Mouse (Mus musculus) forebrain, embryonic 12.5 days (tissue): ENCODE measurements around the gene Gm9736. TPM values are rescaled to one million over a fixed set of nuclear protein-coding genes. Genes with fewer than 3 reads are reported as not detected.
"Not testable (repeated sequence)": the region's sequence is repeated elsewhere in the genome, so short reads cannot be mapped to it uniquely, and the experiment has no call there.

ENCODE experiments used
- ATAC-seq: fragments of 200-750 bp; cut with Nextera tagmentation; 2 replicates; pipeline ENCODE4 v1.8.0; 2017; ENCODE audit warnings: moderate TSS enrichment; ENCODE audit not compliant: low FRiP score
- H3K27ac ChIP-seq: fragments of 300-500 bp; sonication (generic); 2 replicates; pipeline ENCODE4 v1.5.1; 2016; ENCODE audit warnings: mild to moderate bottlenecking
- H3K27me3 ChIP-seq: fragments of 300-500 bp; sonication (generic); 2 replicates; pipeline ENCODE4 v1.6.1; 2016; ENCODE audit warnings: mild to moderate bottlenecking
- H3K36me3 ChIP-seq: fragments of 300-500 bp; sonication (generic); replicated peaks from 2 replicates; pipeline ENCODE4 v1.6.1; 2016; ENCODE audit warnings: mild to moderate bottlenecking
- H3K4me1 ChIP-seq: fragments of 300-500 bp; sonication (generic); 2 replicates; pipeline ENCODE4 v1.6.1; 2016
- H3K4me2 ChIP-seq: fragments of 300-500 bp; sonication (generic); 2 replicates; pipeline ENCODE4 v1.6.1; 2016; ENCODE audit warnings: mild to moderate bottlenecking, moderate library complexity
- H3K4me3 ChIP-seq: fragments of 300-500 bp; sonication (generic); replicated peaks from 2 replicates; pipeline ENCODE4 v1.5.1; 2016; ENCODE audit warnings: mild to moderate bottlenecking
- H3K9ac ChIP-seq: fragments of 300-500 bp; sonication (generic); 2 replicates; pipeline ENCODE4 v1.6.1; 2016; ENCODE audit warnings: mild to moderate bottlenecking
- H3K9me3 ChIP-seq: fragments of 300-500 bp; sonication (generic); 2 replicates; pipeline ENCODE4 v1.6.1; 2016
- WGBS: fragments of 180-500 bp; shearing (Covaris S2); methylation state at CpG from one replicate; pipeline ENCODE4 v1.1.7; 2016; 5-methylcytosine and 5-hydroxymethylcytosine counted together
- polyA plus RNA-seq: library from polyadenylated mRNA; unstranded; fragments of >200 nt; fragmentation: Nextera tagmentation; extraction: Ambion mirVana; gene quantifications from 2 replicates; pipeline ENCODE4 v1.2.1, GENCODE M21; 2016

Gm9736 gene
- polyA plus RNA-seq, 1 experiment from 2014 or later: not detected

- Histone ChIP-seq H3K27me3 (no peaks in the 10 kb centered on the region), H3K9ac (no peak within 1 kb of the TSS), H3K36me3 (no peaks in the 10 kb centered on the region), H3K27ac (no peak within 1 kb of the TSS), H3K9me3 (0 out of 2 replicates have a peak, but pooled peaks cover 11% of the 10 kb centered on the region), H3K4me3 (no peak within 1 kb of the TSS), H3K4me2 (no peak within 1 kb of the TSS), H3K4me1 (no peaks in the 10 kb centered on the region)
- ATAC-seq: no peak
- WGBS: 96% methylated on average over 1 of the region's 1 CpGs
Measured at GRCm38 (mm10) chr10:77715507-77715906, 35.6 kb downstream of the Gm9736 start, which contains the start of gene Gm10142. Gm10142 (plus strand) TSS chr10:77715807.

- WGBS: 79% methylated on average over 4 of the region's 4 CpGs
- no peaks in the 10 kb centered on the region for H3K36me3 ChIP-seq
- ATAC-seq: no peak
- no peak overlapping the region for H3K4me2 ChIP-seq
- no peaks in the 10 kb centered on the region for H3K4me1 ChIP-seq
- H3K9ac ChIP-seq: no peak overlapping the region
- H3K4me3 ChIP-seq: no peak overlapping the region
- H3K27ac ChIP-seq: no peak overlapping the region
- 0 out of 2 replicates have a peak, but pooled peaks cover 9% of the 10 kb centered on the region for H3K9me3 ChIP-seq
- H3K27me3 ChIP-seq: no peaks in the 10 kb centered on the region
Measured at GRCm38 (mm10) chr10:77713734-77714133, 37.4 kb downstream of the Gm9736 start.

GRCm38 (mm10) chr10:77711157-77711556 is 40.0 kb downstream of the Gm9736 start, which contains the start of gene Gm10024:
Gm10024 (plus strand) TSS chr10:77711457.
- peaks cover 15% of the 10 kb centered on the region; the same call in 1 of the 2 replicates for H3K9me3 ChIP-seq
- H3K4me3 ChIP-seq, H3K36me3 ChIP-seq, H3K27ac ChIP-seq, H3K4me1 ChIP-seq, H3K9ac ChIP-seq, ATAC-seq, H3K4me2 ChIP-seq, H3K27me3 ChIP-seq: not testable (repeated sequence)

GRCm38 (mm10) chr10:77709831-77710230 is 41.3 kb downstream of the Gm9736 start:
- H3K4me3 ChIP-seq: no peak overlapping the region

GRCm38 (mm10) chr10:77706326-77706725 is 44.8 kb downstream of the Gm9736 start, which contains the start of gene Gm10272:
Gm10272 (plus strand) TSS chr10:77706626.
- Histone ChIP-seq H3K27ac (no peak within 1 kb of the TSS), H3K9ac (no peak within 1 kb of the TSS), H3K9me3 (peaks cover 22% of the 10 kb centered on the region), H3K4me2 (no peak within 1 kb of the TSS), H3K4me1 (no peaks in the 10 kb centered on the region), H3K27me3 (no peaks in the 10 kb centered on the region), H3K4me3 (no peak within 1 kb of the TSS), H3K36me3 (no peaks in the 10 kb centered on the region)
- 96% methylated on average over 1 of the region's 1 CpGs for WGBS
- ATAC-seq: no peak

More at GRCm38 (mm10) chr10:77709831-77710230, 41.3 kb downstream of the Gm9736 start:
- no peaks in the 10 kb centered on the region for H3K27me3 ChIP-seq
- H3K36me3 ChIP-seq: no peaks in the 10 kb centered on the region
- H3K4me1 ChIP-seq: no peaks in the 10 kb centered on the region
- no peak overlapping the region for H3K27ac ChIP-seq
- WGBS: 75% methylated on average over 3 of the region's 3 CpGs
- H3K9me3 ChIP-seq: peaks cover 19% of the 10 kb centered on the region; the same call in 1 of the 2 replicates
- no peak for ATAC-seq
- H3K4me2 ChIP-seq: no peak overlapping the region
- no peak overlapping the region for H3K9ac ChIP-seq

Other genes starting within 250 kb of the Gm9736 start
- gene Fam207a, start 235.6 kb downstream of the Gm9736 start, polyA plus RNA-seq: 39.4 and 44.1 TPM in 2 replicates
- gene Itgb2, start 221.1 kb downstream of the Gm9736 start, polyA plus RNA-seq: 0.64 and 0.74 TPM in 2 replicates
- gene Pttg1ip, start 169.6 kb downstream of the Gm9736 start, polyA plus RNA-seq: 61.9 and 64.6 TPM in 2 replicates
- 322 and 326 TPM in 2 replicates for gene Sumo3, start 145.3 kb downstream of the Gm9736 start, polyA plus RNA-seq
- gene Gm49325, start 145.2 kb downstream of the Gm9736 start, polyA plus RNA-seq: 15.7 and 23.4 TPM in 2 replicates
- 87.0 and 92.7 TPM in 2 replicates for gene Ube2g2, start 129.1 kb downstream of the Gm9736 start, polyA plus RNA-seq
- gene Tspear, start 64.8 kb downstream of the Gm9736 start, polyA plus RNA-seq: 0.46 and 0.92 TPM in 2 replicates
- not detected in 2 replicates for gene Gm19402, start 60.6 kb downstream of the Gm9736 start, polyA plus RNA-seq
- not detected in 2 replicates for gene Gm9508, start 54.1 kb downstream of the Gm9736 start, polyA plus RNA-seq
- not detected in 2 replicates for gene Gm10272, start 44.7 kb downstream of the Gm9736 start, polyA plus RNA-seq
- gene Gm10024, start 39.9 kb downstream of the Gm9736 start, polyA plus RNA-seq: not detected in 2 replicates
- gene Gm10142, start 35.5 kb downstream of the Gm9736 start, polyA plus RNA-seq: not detected in 2 replicates
- gene Krtap12-1, start 30.8 kb downstream of the Gm9736 start, polyA plus RNA-seq: not detected in 2 replicates
- gene Gm10100, start 24.9 kb downstream of the Gm9736 start, polyA plus RNA-seq: not detected in 2 replicates
- not detected in 2 replicates for gene Gm18596, start 8.7 kb downstream of the Gm9736 start, polyA plus RNA-seq
- not detected in 2 replicates for gene Gm3233, start 8.3 kb upstream of the Gm9736 start, polyA plus RNA-seq
- not detected in 2 replicates for gene Gm3238, start 20.0 kb upstream of the Gm9736 start, polyA plus RNA-seq
- not detected in 2 replicates for gene Gm7138, start 25.6 kb upstream of the Gm9736 start, polyA plus RNA-seq
- not detected in 2 replicates for gene Gm3250, start 31.2 kb upstream of the Gm9736 start, polyA plus RNA-seq
- not detected in 2 replicates for gene Gm7137, start 36.8 kb upstream of the Gm9736 start, polyA plus RNA-seq
- not detected in 2 replicates for gene Gm9639, start 43.7 kb upstream of the Gm9736 start, polyA plus RNA-seq
- not detected in 2 replicates for gene Gm19668, start 47.8 kb upstream of the Gm9736 start, polyA plus RNA-seq
- not detected in 2 replicates for gene Gm9507, start 60.5 kb upstream of the Gm9736 start, polyA plus RNA-seq
- not detected in 2 replicates for gene Gm2696, start 63.3 kb upstream of the Gm9736 start, polyA plus RNA-seq
- not detected in 2 replicates for gene Krtap10-4, start 75.7 kb upstream of the Gm9736 start, polyA plus RNA-seq
- not detected in 2 replicates for gene Krtap10-10, start 84.6 kb upstream of the Gm9736 start, polyA plus RNA-seq
- not detected in 2 replicates for gene Gm36176, start 95.4 kb upstream of the Gm9736 start, polyA plus RNA-seq
- gene Gm10318, start 101.5 kb upstream of the Gm9736 start, polyA plus RNA-seq: not detected in 2 replicates
- not detected in 2 replicates for gene Gm3285, start 110.6 kb upstream of the Gm9736 start, polyA plus RNA-seq
- 4.4 and 4.7 TPM in 2 replicates for gene Lrrc3, start 151.2 kb upstream of the Gm9736 start, polyA plus RNA-seq
- gene Trpm2, start 219.2 kb upstream of the Gm9736 start, polyA plus RNA-seq: 0.62 and 1.1 TPM in 2 replicates
- gene 1810043G02Rik, start 227.2 kb upstream of the Gm9736 start, polyA plus RNA-seq: 28.1 and 32.2 TPM in 2 replicates